Mouse (Mus musculus): ENCODE data around the gene Sema5a. TPM values are rescaled to one million over a fixed set of nuclear protein-coding genes. Genes with fewer than 3 reads are reported as not detected.

Gene Sema5a
- polyA plus RNA-seq, 1 experiment, result 10.5 TPM

DNA sequence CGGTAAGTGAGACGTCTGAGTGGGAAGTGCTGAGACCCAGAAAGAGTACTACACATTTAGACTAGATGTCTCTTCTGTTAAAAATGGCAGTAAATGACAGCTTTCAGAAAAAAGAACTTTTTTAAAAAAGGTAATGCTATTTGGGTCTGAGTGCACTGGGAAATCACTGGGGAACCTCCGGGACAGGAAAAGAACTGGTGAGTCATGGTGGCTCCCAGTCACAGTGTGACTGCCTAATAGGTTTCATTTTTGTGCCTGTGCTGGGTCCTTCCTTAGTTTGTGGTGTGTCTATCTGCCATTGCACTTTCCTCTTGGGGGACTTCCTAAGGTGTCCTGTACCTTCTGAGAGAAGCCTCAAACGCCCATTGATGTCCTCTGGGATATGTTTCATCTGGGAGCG is 102.7 kb downstream of the Sema5a start:
- DNase-seq (ENCODE audit: extremely low spot score in 1 of 2, low spot score in 1 of 2), result no peak

DNA sequence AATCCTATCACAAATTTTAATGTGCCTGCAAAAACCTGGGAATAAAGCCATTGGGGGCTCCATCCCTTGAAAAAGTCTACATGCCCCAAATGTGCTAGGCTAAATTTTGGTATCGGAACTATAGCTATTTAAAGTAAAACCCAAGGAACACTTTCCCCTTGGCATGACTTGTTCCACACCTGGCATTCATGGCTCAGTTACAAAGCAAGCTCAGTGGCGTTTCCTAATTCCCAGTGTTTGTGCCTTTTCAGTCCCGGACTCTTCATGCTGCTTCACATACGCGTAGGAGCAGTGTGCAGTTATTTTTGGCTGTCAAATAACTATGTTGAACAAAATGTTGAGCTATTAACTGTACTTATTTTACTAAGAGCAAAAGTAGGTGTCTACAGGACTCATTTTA is 104.7 kb downstream of the Sema5a start:
- no peak for DNase-seq (ENCODE audit: extremely low spot score in 1 of 2, low spot score in 1 of 2)

DNA sequence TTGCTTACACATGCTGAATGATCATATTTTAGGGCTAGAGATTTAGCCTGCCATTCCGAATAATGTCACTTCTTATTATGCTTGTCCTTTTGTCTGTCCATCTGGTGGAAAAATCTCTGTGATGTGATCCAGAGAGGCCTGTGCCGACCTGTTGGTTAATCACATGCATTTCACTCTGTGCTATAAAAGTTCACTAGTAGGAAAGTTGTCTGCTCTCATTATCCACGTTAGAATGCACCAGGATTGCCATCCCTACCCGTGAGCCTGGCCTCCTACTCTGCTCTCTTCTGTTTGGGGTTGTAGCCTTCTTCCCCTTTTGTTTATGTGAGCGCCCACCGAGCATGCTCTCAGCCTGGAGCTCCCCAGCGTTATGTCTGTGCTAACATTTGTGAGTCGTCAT is 108.4 kb downstream of the Sema5a start:
- DNase-seq (ENCODE audit: extremely low spot score in 1 of 2, low spot score in 1 of 2), result no peak

DNA sequence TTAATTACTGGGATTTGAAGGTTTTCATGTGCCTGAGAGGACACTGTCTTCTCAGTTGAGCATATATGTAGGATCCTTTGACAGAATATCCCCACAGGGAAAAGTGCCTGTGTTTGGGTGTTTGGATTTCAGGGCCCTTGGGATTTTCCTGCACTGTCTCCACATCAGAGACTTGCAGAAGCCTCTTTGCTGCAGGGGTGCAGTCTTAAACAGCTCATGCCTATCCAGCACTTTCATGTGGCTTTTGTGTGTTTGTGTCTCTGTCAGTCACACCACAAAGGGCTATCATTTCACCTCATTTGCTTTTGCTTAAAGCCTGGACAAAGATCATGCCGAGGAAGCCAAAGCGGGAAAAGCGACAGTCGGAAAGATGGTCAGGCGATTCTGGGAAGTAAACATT is 108.9 kb downstream of the Sema5a start:
- DNase-seq (ENCODE audit: extremely low spot score in 1 of 2, low spot score in 1 of 2), result no peak

DNA sequence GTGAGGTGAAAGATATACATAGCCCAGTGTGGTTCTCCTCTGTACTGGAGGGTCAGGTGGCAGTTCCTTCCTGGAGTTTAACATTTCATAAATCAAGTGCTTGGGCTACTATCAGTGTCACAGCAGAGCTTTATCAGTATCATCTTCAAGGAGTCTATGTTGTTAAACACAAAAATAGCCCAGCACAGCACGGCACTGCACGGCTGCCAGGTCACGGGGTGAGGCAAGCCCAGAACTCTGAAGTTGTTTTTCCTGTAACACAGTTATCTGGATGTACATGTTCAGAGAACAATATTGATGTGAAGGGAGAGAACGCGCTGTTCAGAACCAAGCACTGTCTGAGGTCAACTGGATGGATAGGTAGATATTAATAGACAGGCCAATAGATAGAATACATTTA is 112.2 kb downstream of the Sema5a start:
- DNase-seq (ENCODE audit: extremely low spot score in 1 of 2, low spot score in 1 of 2), result no peak

DNA sequence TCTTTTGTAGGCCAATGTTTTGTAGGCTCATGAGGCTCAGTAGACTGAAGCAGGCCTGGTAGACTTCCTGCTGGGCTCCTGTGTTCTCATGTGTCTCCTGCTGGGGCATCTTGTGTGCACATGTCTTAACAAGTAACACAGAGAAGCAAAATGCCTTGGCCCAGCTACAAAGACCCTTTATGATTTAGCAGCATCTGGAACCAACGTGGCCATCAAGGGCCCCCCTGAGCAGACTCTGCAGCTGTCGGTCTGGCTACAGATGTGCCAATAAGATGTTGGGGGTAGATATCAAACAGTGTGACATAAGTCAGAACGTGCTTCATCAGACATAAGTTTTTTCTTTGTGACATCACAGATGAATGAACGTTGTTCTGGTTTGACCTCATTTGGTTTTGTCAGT is 123.2 kb downstream of the Sema5a start:
- no peak for DNase-seq (ENCODE audit: extremely low spot score in 1 of 2, low spot score in 1 of 2)

DNA sequence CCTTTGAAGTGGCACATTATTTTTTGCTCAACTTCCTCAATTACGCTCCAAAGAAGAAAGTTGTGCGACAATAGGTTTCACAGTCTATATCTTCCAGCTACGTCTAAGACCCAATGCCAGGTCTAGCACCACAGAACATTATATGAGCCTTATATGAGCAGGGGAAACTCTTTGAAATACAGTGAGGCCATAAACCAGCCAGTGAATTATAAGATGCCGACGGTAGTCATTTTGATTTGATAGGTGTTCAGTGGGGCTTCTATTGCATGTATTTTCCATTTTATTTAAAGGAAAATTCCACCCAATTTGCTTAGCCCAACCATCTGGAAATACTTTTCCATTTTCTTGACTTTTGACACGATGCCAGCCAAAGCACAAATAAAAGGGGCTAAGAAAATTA is 126.3 kb downstream of the Sema5a start:
- no peak for DNase-seq (ENCODE audit: extremely low spot score in 1 of 2, low spot score in 1 of 2)

DNA sequence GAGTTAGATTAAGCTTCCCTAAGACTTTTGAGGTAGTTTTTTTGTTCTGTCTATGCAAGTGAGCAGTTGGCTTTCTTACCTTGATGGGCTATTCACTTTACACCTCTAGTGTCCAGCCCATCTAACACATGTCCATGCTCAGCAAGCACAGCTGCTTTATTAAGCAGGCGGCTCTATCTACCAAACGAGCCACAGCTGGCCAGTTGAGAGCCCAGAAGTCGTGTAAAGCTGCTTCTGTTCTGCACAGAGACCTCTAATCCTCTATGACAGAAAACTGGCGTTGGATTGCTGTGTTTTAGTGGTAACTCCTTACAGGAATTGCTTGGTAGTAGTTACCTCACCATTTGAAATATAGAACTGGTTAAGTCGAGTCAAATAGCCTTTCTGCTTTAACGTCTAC is 126.8 kb downstream of the Sema5a start:
- no peak for DNase-seq (ENCODE audit: extremely low spot score in 1 of 2, low spot score in 1 of 2)

DNA sequence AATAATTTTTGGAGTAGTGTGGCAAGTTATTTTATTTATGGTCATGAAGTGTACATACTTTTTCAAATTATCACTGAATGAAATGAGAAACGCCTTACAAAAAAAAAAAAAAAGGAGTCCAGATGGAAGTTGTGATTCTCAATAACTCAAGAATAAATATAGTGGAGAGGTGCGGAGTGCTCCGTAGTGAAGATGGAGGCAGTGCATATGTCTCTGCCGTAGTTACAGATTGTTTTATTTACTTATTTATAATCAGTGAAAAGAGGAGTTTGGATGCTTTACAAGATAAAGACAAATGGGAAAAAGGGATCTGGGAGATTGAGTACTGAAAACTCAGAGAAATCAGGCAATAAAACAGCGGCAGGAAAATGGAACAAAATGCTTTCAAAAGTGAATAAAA is 131.7 kb downstream of the Sema5a start:
- no peak for DNase-seq (ENCODE audit: extremely low spot score in 1 of 2, low spot score in 1 of 2)

DNA sequence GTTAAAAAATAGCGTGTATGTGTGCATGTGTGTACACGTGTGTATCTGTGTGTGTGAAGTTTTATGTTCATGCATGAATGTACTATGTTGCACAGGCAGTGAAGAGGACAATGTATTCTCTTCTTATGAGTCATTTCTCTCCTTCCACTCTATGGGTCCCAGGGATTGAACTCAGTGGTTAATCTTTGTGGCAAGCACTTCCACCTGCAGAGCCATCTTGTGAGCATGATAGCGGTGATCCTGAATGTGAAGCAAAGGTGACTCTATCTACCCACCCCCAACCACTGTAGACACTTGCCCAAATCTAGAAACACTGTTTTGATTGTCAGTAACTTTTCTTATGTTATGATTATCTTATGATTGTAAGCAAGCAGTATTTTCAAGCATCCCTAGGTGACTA is 133.2 kb downstream of the Sema5a start:
- DNase-seq (ENCODE audit: extremely low spot score in 1 of 2, low spot score in 1 of 2), result no peak

DNA sequence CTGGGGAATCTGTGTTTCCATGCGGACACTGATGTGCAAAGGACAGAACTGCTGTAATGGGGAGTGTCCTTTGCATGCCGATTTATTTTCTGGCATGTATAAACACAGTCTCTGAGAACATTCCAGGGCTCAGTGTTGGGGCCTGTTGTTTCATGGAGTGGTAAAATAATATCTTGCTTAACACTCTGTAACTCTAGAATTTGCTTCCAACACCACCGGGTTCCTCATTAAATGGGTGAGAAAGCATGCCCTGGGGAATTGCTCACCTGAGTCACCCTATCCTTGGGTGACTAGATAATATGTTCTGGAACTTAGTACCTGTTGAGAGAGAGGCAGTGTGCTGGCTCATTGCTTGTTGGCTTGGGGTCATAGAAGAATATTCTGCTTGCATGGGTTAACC is 135.7 kb downstream of the Sema5a start:
- DNase-seq (ENCODE audit: extremely low spot score in 1 of 2, low spot score in 1 of 2), result no peak

DNA sequence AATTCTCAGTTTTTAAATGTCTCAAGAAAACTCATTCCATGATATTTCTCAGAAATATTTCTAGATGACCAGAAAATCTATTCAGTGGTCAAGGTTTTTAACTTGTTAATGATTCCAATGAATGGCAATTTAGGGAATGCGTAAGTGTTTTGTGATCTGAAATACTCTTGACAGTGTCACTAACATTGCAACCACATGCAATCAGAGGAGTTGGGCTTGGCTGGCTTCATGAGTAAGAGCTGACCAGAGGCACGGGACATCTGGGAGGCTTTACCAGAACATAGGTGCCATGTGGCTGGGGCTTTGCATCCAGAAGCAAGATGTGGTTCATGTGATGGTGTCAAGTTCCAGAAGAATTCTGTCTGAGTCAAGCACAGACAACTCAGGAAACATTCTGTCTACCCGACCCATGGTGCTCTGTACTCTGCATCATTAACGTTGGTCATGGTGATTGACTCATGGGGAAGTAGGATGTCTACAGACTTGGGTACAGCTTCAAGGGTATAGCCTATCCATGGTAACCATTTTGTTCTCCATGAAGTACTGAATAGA is 138.4 kb downstream of the Sema5a start:
- DNase-seq (ENCODE audit: extremely low spot score in 1 of 2, low spot score in 1 of 2), result no peak

DNA sequence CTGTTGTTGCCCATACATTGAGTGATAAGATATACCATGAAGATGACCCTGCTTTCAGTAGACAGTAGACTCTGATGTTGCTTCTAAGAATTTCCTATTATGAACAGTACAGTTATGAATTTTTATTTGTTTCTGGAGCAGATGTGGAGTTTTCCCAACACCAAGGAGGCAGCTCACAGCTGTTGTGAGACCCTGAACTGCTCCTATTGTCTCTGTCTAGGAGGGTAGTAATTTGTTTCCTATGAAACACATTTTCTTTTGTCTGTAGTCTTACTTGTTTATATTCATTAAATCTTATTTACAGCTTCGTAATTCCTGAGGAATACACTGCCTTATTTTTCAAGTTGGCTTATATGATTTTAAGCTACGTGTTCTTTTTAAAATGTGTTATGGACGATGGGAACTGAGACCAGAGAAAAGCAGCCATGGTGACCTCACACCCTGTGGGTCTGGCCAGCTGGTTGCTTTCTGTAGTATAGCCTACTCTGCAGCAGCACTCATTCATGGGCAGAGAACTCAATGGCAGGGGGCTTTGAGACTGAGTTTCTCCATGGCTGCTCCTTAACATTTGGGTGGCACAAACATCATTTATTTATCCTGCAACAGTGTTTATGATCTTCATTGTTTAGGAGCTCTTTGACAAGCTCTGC is 151.8 kb downstream of the Sema5a start:
- DNase-seq (ENCODE audit: extremely low spot score in 1 of 2, low spot score in 1 of 2), result no peak

DNA sequence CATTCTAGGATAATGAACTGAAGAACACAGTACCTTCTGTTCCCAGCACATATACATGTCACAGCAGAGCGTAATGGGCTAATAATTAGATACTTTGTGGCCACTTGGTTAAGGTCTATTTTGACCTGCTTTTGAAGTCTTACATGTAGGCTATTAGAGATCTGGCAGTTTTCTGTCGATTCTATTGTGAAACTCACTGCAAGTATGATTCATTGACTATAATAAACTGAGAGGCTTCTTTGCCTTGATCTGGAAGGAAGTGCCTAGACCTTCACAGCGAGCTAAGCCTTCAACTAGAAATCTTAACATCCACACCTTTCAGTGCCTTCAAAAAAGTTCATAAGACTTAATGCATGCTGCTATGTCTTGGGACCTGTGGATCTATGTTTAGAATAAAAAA is 152.5 kb downstream of the Sema5a start:
- DNase-seq (ENCODE audit: extremely low spot score in 1 of 2, low spot score in 1 of 2), result no peak

DNA sequence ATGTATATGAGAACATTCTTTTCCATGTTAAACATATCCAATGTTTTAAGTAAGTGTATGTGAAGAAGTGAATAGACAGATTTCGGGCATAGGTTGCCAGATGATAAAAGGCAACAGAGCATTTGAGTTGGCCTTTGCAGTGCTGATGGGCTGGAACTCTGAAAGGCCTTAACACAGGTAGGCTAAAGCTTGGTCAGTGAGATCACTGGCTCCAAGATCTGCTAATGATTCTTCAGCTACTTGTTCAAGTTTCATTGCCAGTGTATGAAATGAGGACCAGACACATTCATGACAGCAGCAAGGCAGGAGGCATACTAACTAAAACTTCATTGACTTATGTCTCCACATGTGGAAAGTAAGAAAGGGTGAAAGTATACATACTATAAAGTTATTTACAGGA is 154.1 kb downstream of the Sema5a start:
- DNase-seq (ENCODE audit: extremely low spot score in 1 of 2, low spot score in 1 of 2), result no peak

DNA sequence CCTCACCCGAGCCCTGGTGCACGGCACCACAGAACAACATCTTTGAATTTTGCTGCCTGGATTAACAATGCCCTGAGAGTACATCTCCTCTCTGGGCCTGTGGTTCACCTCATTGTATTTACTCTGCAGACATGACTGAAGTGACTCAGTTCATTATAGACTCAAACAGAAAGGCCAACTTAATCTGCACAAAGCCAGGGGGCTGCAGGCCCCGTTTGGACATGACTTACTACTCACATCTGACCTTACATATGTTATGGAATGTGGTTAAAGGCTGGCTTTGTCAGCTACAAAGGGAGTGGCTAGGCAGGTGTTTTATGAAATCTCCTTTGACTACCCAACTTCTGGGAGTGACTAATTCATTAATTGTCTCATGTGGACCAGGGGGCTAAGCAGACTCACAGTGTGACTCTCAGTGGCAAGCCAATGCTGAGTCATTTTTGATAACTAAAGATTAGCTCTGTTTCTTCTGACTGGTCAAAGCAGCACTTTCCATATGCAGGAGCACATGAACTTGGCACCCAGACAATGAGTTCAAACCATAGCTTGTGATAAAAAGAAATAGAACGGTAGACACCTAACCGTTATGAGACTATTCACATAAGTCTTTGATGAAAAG is 157.4 kb downstream of the Sema5a start:
- DNase-seq (ENCODE audit: extremely low spot score in 1 of 2, low spot score in 1 of 2), result no peak

DNA sequence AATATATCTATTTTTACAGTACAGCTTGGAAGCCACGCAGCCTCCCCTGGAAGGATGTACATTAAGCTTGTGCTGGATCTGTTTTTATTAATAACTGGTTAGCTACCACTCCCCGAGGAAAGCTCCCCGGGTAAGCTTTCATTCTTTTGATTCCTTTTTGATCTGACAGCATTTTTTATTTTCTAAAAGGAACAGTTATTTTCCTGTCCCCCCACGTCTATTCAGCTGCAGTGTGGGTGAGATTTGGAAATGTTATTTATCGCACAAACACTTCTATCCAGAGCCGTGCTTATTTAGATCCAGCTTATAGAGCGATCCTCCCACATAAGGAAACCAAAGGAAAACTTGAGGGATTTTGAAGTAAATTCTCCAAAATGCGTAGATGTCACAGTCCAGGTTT is 158.7 kb downstream of the Sema5a start:
- DNase-seq (ENCODE audit: extremely low spot score in 1 of 2, low spot score in 1 of 2), result peak in 1 of 2 experiments; percentile 23

DNA sequence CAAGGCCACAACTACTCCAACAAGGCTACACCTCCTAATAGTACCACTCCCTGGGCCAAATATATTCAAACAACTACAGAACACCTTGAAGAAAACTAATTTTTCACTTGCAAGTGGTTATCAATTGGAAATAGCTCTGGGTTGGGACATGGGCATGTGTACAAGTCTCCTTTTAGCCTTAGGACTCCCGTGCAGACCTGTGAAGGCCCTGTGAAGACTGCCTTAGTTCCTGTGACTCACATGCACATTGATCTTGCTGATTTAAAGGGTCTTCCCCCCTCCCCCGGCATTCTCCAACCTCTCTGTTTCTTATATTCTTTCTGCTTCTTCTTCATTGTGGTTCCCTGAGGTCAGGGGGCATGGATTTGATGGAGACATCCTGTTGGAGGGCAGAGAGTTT is 161.8 kb downstream of the Sema5a start:
- DNase-seq (ENCODE audit: extremely low spot score in 1 of 2, low spot score in 1 of 2), result no peak

DNA sequence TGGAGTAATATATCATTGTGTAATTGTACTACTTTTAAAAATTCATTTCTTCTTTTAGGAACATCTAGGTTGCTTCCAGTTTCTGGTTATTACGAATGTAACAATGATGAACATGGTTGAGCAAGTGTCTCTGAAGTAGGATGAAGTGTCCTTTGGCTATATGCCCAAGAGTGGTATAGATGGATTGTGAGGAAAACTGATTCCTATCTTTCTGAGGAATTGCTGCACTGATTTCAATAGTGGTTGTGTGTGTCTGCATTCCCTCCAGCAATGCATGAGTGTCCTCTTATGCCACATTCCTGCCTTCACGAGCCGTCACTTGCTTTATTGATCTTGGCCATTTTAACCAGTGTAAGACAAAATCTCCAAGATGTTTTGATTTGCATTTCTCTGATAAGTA is 163.2 kb downstream of the Sema5a start:
- no peak for DNase-seq (ENCODE audit: extremely low spot score in 1 of 2, low spot score in 1 of 2)

DNA sequence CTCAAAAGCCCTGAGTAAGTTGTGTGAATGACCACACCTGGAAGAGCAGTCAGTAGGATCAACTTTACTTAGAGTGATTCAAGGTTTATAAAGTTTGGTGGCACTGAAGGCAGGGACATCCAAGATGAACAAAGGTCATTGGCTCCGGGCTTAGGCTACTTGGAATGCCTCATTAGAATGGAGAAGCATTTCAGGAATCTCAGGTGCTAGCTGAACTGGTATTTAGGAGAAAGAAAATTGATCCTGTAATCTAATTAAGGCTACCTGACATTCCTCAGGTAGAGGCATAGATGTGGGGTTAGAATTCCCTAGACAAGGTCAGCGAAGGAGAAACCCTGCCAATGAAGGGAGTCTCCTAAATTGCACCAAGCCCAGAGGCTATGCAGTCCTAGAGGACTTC is 171.7 kb downstream of the Sema5a start:
- DNase-seq (ENCODE audit: extremely low spot score in 1 of 2, low spot score in 1 of 2), result no peak

DNA sequence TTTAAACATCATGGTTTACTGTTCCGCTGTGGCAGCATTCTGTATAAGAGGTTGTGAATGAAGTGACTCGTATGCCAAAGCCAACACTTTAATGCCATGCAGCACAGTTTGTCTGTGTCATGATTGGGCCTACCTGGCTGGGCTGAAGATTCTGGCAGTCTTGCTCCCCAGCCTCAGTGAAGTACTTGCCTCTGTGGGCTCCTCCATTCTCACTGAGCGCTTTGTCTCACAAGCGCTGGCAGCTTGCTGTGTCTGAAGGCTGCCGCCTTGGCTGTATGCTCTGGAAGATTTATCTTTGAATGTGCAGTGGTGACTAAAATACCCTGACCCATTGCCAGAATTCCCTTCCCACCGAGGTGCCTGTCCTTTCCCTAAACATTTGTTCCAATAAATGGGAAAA is 178.0 kb downstream of the Sema5a start:
- DNase-seq (ENCODE audit: extremely low spot score in 1 of 2, low spot score in 1 of 2), result no peak

DNA sequence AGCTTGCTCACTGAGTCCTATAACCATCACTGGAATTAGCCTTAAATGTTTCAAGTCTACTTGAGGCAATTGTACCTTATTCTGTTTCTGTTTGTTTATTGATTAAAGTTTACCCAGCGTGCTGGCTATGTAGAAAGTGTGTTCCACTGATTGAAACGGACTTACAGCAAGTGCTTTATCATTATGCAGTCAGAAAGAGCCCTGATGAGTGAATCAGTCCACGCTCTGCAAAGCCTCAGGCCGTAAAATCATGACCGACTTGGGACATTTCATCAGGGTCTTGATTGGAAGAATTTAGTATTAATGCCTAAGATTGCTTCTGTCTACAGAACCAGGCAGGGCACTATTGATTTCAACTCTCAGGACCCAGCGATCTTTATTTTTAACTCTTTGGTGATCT is 178.5 kb downstream of the Sema5a start:
- DNase-seq (ENCODE audit: extremely low spot score in 1 of 2, low spot score in 1 of 2), result no peak

Data from frontal cortex, adult 2 months (tissue).